Mouse (Mus musculus): ENCODE measurements around the gene Cabp2. TPM values are rescaled to one million over a fixed set of nuclear protein-coding genes. Genes with fewer than 3 reads are reported as not detected.
A peak's percentile ranks its signal among the peaks of the same experiment; 100 is the strongest.
"Not testable (repeated sequence)": the region's sequence is repeated elsewhere in the genome, so short reads cannot be mapped to it uniquely, and the experiment has no call there.

The Cabp2 gene
- total RNA-seq (2014; rRNA removed) (not detected in 2 replicates), polyA plus RNA-seq (2015; fragmentation: Nextera tagmentation; extraction: Ambion mirVana) (not detected in 2 replicates)

- Histone ChIP-seq H3K4me3 (ENCODE audit: low read length) (no peak within 1 kb of the TSS), H3K9me3 (ENCODE audit: low read length) (no peaks in the 10 kb centered on the region), H3K27me3 (ENCODE audit: insufficient read depth, low read length) (no peaks in the 10 kb centered on the region), H3K27ac (no peak within 1 kb of the TSS), H3K4me2 (ENCODE audit: low read depth, low read length) (no peak within 1 kb of the TSS), H3K36me3 (ENCODE audit: insufficient read depth, low read length) (no peaks in the 10 kb centered on the region), H3K9ac (replicated peaks; ENCODE audit: low read length) (no peak within 1 kb of the TSS), H3K4me1 (ENCODE audit: insufficient read depth, low read length) (no peaks in the 10 kb centered on the region)
- TF ChIP-seq CTCF (IDR thresholded peaks at IDR 0.05; ENCODE audit: low read depth) = no peak
- 55% methylated on average over 3 of the region's 3 CpGs for WGBS
- DNase-seq (ENCODE audit: low spot score) (no peak), ATAC-seq (no peak)
These were observed at the start of gene Cabp2 for GRCm38 (mm10) chr19:4081394-4081793. Gene Cabp2, plus strand, starts transcription at chr19:4081578.

GRCm38 (mm10) chr19:4032668-4033067, 48.7 kb upstream of the Cabp2 start:
- no peaks in the 10 kb centered on the region for H3K9me3 ChIP-seq (ENCODE audit: low read length)
- 68% methylated on average over 7 of the region's 7 CpGs for WGBS

GRCm38 (mm10) chr19:4033298-4033697, 48.1 kb upstream of the Cabp2 start:
- WGBS = 70% methylated on average over 3 of the region's 3 CpGs
- H3K9me3 ChIP-seq (ENCODE audit: low read length) = no peaks in the 10 kb centered on the region
- 0 out of 2 replicates have a peak, but pooled peaks cover 4% of the 10 kb centered on the region for H3K4me1 ChIP-seq (ENCODE audit: insufficient read depth, low read length)
- H3K27me3 ChIP-seq (ENCODE audit: insufficient read depth, low read length) = no peaks in the 10 kb centered on the region
- H3K36me3 ChIP-seq (ENCODE audit: insufficient read depth, low read length) = no peaks in the 10 kb centered on the region
- H3K27ac ChIP-seq = no peak overlapping the region
- DNase-seq (ENCODE audit: low spot score) = no peak
- no peak for ATAC-seq
- TF ChIP-seq CTCF (IDR thresholded peaks at IDR 0.05; ENCODE audit: low read depth) = no peak
- H3K9ac ChIP-seq (replicated peaks; ENCODE audit: low read length) = no peak overlapping the region
- H3K4me3 ChIP-seq (ENCODE audit: low read length) = no peak overlapping the region
- H3K4me2 ChIP-seq (ENCODE audit: low read depth, low read length) = no peak overlapping the region

More at GRCm38 (mm10) chr19:4032668-4033067, 48.7 kb upstream of the Cabp2 start:
- Histone ChIP-seq H3K27me3 (ENCODE audit: insufficient read depth, low read length) (no peaks in the 10 kb centered on the region), H3K4me2 (ENCODE audit: low read depth, low read length) (no peak overlapping the region), H3K4me1 (ENCODE audit: insufficient read depth, low read length) (0 out of 2 replicates have a peak, but pooled peaks cover 4% of the 10 kb centered on the region), H3K36me3 (ENCODE audit: insufficient read depth, low read length) (no peaks in the 10 kb centered on the region), H3K9ac (replicated peaks; ENCODE audit: low read length) (no peak overlapping the region), H3K4me3 (ENCODE audit: low read length) (no peak overlapping the region), H3K27ac (no peak overlapping the region)
- ATAC-seq (no peak), DNase-seq (ENCODE audit: low spot score) (no peak)
- no peak for TF ChIP-seq CTCF (IDR thresholded peaks at IDR 0.05; ENCODE audit: low read depth)

- DNase-seq (ENCODE audit: low spot score) = no peak
- no peak overlapping the region for H3K4me2 ChIP-seq (ENCODE audit: low read depth, low read length)
- no peak for ATAC-seq
These were observed 47.6 kb upstream of the Cabp2 start for GRCm38 (mm10) chr19:4033742-4034141.

GRCm38 (mm10) chr19:4036327-4037045, 44.9 kb upstream of the Cabp2 start:
- TF ChIP-seq CTCF (IDR thresholded peaks at IDR 0.05; ENCODE audit: low read depth) = no peak
- ATAC-seq (0 out of 2 replicates have a peak, but pooled peaks have one; percentile 17), DNase-seq (ENCODE audit: low spot score) (no peak)
- WGBS = 67% methylated on average over 12 of the region's 12 CpGs
- Histone ChIP-seq H3K4me3 (ENCODE audit: low read length) (no peak overlapping the region), H3K4me1 (ENCODE audit: insufficient read depth, low read length) (0 out of 2 replicates have a peak, but pooled peaks cover 4% of the 10 kb centered on the region), H3K27ac (peak overlapping the region; percentile 7; the same call in 1 of the 2 replicates), H3K9me3 (ENCODE audit: low read length) (no peaks in the 10 kb centered on the region), H3K36me3 (ENCODE audit: insufficient read depth, low read length) (no peaks in the 10 kb centered on the region), H3K4me2 (ENCODE audit: low read depth, low read length) (peak overlapping the region; percentile 27; the same call in 1 of the 2 replicates), H3K27me3 (ENCODE audit: insufficient read depth, low read length) (no peaks in the 10 kb centered on the region), H3K9ac (replicated peaks; ENCODE audit: low read length) (no peak overlapping the region)

More at GRCm38 (mm10) chr19:4033742-4034141, 47.6 kb upstream of the Cabp2 start:
- no peak overlapping the region for H3K27ac ChIP-seq
- no peak for TF ChIP-seq CTCF (IDR thresholded peaks at IDR 0.05; ENCODE audit: low read depth)
- H3K27me3 ChIP-seq (ENCODE audit: insufficient read depth, low read length) = no peaks in the 10 kb centered on the region
- H3K9ac ChIP-seq (replicated peaks; ENCODE audit: low read length) = no peak overlapping the region
- H3K4me1 ChIP-seq (ENCODE audit: insufficient read depth, low read length) = 0 out of 2 replicates have a peak, but pooled peaks cover 4% of the 10 kb centered on the region
- 59% methylated on average over 5 of the region's 5 CpGs for WGBS
- no peaks in the 10 kb centered on the region for H3K36me3 ChIP-seq (ENCODE audit: insufficient read depth, low read length)
- no peak overlapping the region for H3K4me3 ChIP-seq (ENCODE audit: low read length)
- H3K9me3 ChIP-seq (ENCODE audit: low read length) = no peaks in the 10 kb centered on the region

DNA sequence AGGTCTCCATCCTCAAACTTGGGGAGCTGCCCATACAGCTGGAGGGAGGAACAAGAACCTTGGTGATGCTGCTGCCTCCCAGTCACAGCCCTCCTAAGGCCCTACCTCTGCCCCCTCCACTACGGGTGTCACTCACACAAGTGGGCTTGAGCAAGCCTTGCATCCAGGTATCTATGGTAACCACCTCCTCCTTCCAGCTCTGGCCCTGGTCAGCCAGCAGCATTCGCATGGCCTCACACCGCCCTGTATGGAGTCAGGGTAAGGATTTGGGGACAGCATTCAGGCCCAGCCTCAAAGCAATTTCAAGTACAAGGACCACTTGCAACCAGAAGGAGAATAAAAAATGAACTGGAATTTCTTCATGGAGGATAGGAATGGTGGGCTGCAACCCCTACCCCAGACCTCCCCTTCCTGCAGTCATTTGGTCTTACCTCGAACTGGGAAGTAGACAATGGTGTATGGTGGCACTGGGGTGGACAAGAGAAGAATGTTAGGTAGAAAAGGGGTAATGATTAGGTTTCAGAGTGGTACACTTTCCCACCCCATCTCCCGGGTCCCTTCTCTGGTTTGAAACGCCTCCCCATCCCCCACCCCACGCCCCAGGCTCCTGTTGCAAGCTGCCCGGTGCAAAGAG, 44.1 kb upstream of the Cabp2 start:
- Histone ChIP-seq H3K27ac (peak overlapping the region; percentile 70), H3K9ac (replicated peaks; ENCODE audit: low read length) (peak overlapping the region; percentile 69), H3K4me3 (ENCODE audit: low read length) (peak overlapping the region; percentile 62), H3K4me2 (ENCODE audit: low read depth, low read length) (peak overlapping the region; percentile 71)
- not testable (repeated sequence) for H3K27me3 ChIP-seq (ENCODE audit: insufficient read depth, low read length); H3K36me3 ChIP-seq (ENCODE audit: insufficient read depth, low read length); DNase-seq (ENCODE audit: low spot score); H3K4me1 ChIP-seq (ENCODE audit: insufficient read depth, low read length); H3K9me3 ChIP-seq (ENCODE audit: low read length)
- 19% methylated on average over 7 of the region's 8 CpGs for WGBS
- ATAC-seq = peak; percentile 65
